Mouse (Mus musculus): ENCODE measurements around the gene Dnajc7. TPM values are rescaled to one million over a fixed set of nuclear protein-coding genes. Genes with fewer than 3 reads are reported as not detected.

The Dnajc7 gene
- polyA plus RNA-seq, 1 experiment from 2014 or later = 287 TPM

- Histone ChIP-seq H3K9ac (replicated peaks) (no peak overlapping the region), H3K36me3 (no peaks in the 10 kb centered on the region), H3K4me3 (replicated peaks) (no peak overlapping the region), H3K27ac (replicated peaks) (no peak overlapping the region), H3K4me1 (no peaks in the 10 kb centered on the region), H3K4me2 (no peak overlapping the region), H3K9me3 (replicated peaks) (no peaks in the 10 kb centered on the region), H3K27me3 (replicated peaks) (no peaks in the 10 kb centered on the region)
- ATAC-seq (ENCODE audit: low FRiP score) = no peak
- 89% methylated on average over 6 of the region's 6 CpGs for WGBS
Observed at GRCm38 (mm10) chr11:100564703-100565102, 55.3 kb downstream of the Dnajc7 start.

- no peak for ATAC-seq (ENCODE audit: low FRiP score)
- 80% methylated on average over 15 of the region's 15 CpGs for WGBS
Observed at GRCm38 (mm10) chr11:100564297-100564696, 55.7 kb downstream of the Dnajc7 start.

GRCm38 (mm10) chr11:100561748-100562147 lies 58.2 kb downstream of the Dnajc7 start:
- no peak overlapping the region for H3K27ac ChIP-seq (replicated peaks)
- H3K4me2 ChIP-seq = no peak overlapping the region
- no peaks in the 10 kb centered on the region for H3K9me3 ChIP-seq (replicated peaks)
- ATAC-seq (ENCODE audit: low FRiP score) = no peak
- no peaks in the 10 kb centered on the region for H3K36me3 ChIP-seq
- no peak overlapping the region for H3K4me3 ChIP-seq (replicated peaks)
- H3K9ac ChIP-seq (replicated peaks) = no peak overlapping the region
- WGBS = 65% methylated on average over 5 of the region's 5 CpGs
- no peaks in the 10 kb centered on the region for H3K27me3 ChIP-seq (replicated peaks)
- H3K4me1 ChIP-seq = no peaks in the 10 kb centered on the region

More at GRCm38 (mm10) chr11:100564297-100564696, 55.7 kb downstream of the Dnajc7 start:
- no peak overlapping the region for H3K4me3 ChIP-seq (replicated peaks)
- H3K9me3 ChIP-seq (replicated peaks) = no peaks in the 10 kb centered on the region
- no peaks in the 10 kb centered on the region for H3K27me3 ChIP-seq (replicated peaks)
- no peak overlapping the region for H3K27ac ChIP-seq (replicated peaks)
- H3K36me3 ChIP-seq = no peaks in the 10 kb centered on the region
- H3K4me2 ChIP-seq = no peak overlapping the region
- H3K9ac ChIP-seq (replicated peaks) = no peak overlapping the region
- H3K4me1 ChIP-seq = no peaks in the 10 kb centered on the region

GRCm38 (mm10) chr11:100559476-100559875 lies 60.5 kb downstream of the Dnajc7 start:
- 63% methylated on average over 7 of the region's 7 CpGs for WGBS
- no peak for ATAC-seq (ENCODE audit: low FRiP score)
- Histone ChIP-seq H3K4me2 (no peak overlapping the region), H3K36me3 (no peaks in the 10 kb centered on the region), H3K9ac (replicated peaks) (no peak overlapping the region), H3K4me3 (replicated peaks) (no peak overlapping the region), H3K9me3 (replicated peaks) (no peaks in the 10 kb centered on the region), H3K27me3 (replicated peaks) (no peaks in the 10 kb centered on the region), H3K27ac (replicated peaks) (no peak overlapping the region), H3K4me1 (peaks cover 2% of the 10 kb centered on the region; the same call in 1 of the 2 replicates)

GRCm38 (mm10) chr11:100557563-100557962 lies 62.4 kb downstream of the Dnajc7 start:
- WGBS = 81% methylated on average over 3 of the region's 3 CpGs
- Histone ChIP-seq H3K4me3 (replicated peaks) (no peak overlapping the region), H3K27ac (replicated peaks) (no peak overlapping the region), H3K36me3 (no peaks in the 10 kb centered on the region), H3K4me2 (no peak overlapping the region), H3K9ac (replicated peaks) (no peak overlapping the region), H3K9me3 (replicated peaks) (no peaks in the 10 kb centered on the region), H3K4me1 (peaks cover 2% of the 10 kb centered on the region; the same call in 1 of the 2 replicates), H3K27me3 (replicated peaks) (no peaks in the 10 kb centered on the region)
- ATAC-seq (ENCODE audit: low FRiP score) = no peak

- Histone ChIP-seq H3K4me1 (peaks cover 2% of the 10 kb centered on the region; the same call in 1 of the 2 replicates), H3K36me3 (no peaks in the 10 kb centered on the region), H3K4me2 (peak overlapping the region; percentile 36), H3K27ac (replicated peaks) (no peak overlapping the region), H3K9me3 (replicated peaks) (no peaks in the 10 kb centered on the region), H3K9ac (replicated peaks) (peak overlapping the region; percentile 30; the same call in 1 of the 2 replicates), H3K27me3 (replicated peaks) (no peaks in the 10 kb centered on the region), H3K4me3 (replicated peaks) (no peak overlapping the region)
- ATAC-seq (ENCODE audit: low FRiP score) = no peak
- 20% methylated on average over 11 of the region's 11 CpGs for WGBS
Observed at GRCm38 (mm10) chr11:100555583-100555982, 64.4 kb downstream of the Dnajc7 start.

GRCm38 (mm10) chr11:100552842-100553241 lies 67.1 kb downstream of the Dnajc7 start:
- WGBS = 77% methylated on average over 4 of the region's 4 CpGs

GRCm38 (mm10) chr11:100550101-100550500 lies 69.9 kb downstream of the Dnajc7 start:
- Histone ChIP-seq H3K9me3 (replicated peaks) (no peaks in the 10 kb centered on the region), H3K36me3 (no peaks in the 10 kb centered on the region), H3K9ac (replicated peaks) (no peak overlapping the region), H3K4me3 (replicated peaks) (no peak overlapping the region), H3K27ac (replicated peaks) (no peak overlapping the region), H3K4me2 (no peak overlapping the region), H3K4me1 (peaks cover 12% of the 10 kb centered on the region), H3K27me3 (replicated peaks) (no peaks in the 10 kb centered on the region)
- WGBS = 84% methylated on average over 6 of the region's 6 CpGs
- no peak for ATAC-seq (ENCODE audit: low FRiP score)

More at GRCm38 (mm10) chr11:100552842-100553241, 67.1 kb downstream of the Dnajc7 start:
- ATAC-seq (ENCODE audit: low FRiP score) = no peak
- Histone ChIP-seq H3K9ac (replicated peaks) (no peak overlapping the region), H3K36me3 (no peaks in the 10 kb centered on the region), H3K4me1 (peaks cover 2% of the 10 kb centered on the region; the same call in 1 of the 2 replicates), H3K27ac (replicated peaks) (no peak overlapping the region), H3K4me2 (no peak overlapping the region), H3K27me3 (replicated peaks) (no peaks in the 10 kb centered on the region), H3K9me3 (replicated peaks) (no peaks in the 10 kb centered on the region), H3K4me3 (replicated peaks) (no peak overlapping the region)

- Histone ChIP-seq H3K4me1 (peaks cover 15% of the 10 kb centered on the region), H3K4me3 (replicated peaks) (no peak overlapping the region)
- WGBS = 89% methylated on average over 8 of the region's 8 CpGs
Observed at GRCm38 (mm10) chr11:100549466-100549865, 70.5 kb downstream of the Dnajc7 start.

GRCm38 (mm10) chr11:100548141-100548540 lies 71.8 kb downstream of the Dnajc7 start:
- Histone ChIP-seq H3K4me3 (replicated peaks) (no peak overlapping the region), H3K4me1 (peaks cover 15% of the 10 kb centered on the region), H3K9ac (replicated peaks) (no peak overlapping the region), H3K9me3 (replicated peaks) (no peaks in the 10 kb centered on the region), H3K27ac (replicated peaks) (no peak overlapping the region), H3K36me3 (no peaks in the 10 kb centered on the region), H3K27me3 (replicated peaks) (no peaks in the 10 kb centered on the region), H3K4me2 (no peak overlapping the region)
- 83% methylated on average over 6 of the region's 6 CpGs for WGBS
- ATAC-seq (ENCODE audit: low FRiP score) = no peak

More at GRCm38 (mm10) chr11:100549466-100549865, 70.5 kb downstream of the Dnajc7 start:
- Histone ChIP-seq H3K9ac (replicated peaks) (no peak overlapping the region), H3K36me3 (no peaks in the 10 kb centered on the region), H3K27me3 (replicated peaks) (no peaks in the 10 kb centered on the region), H3K27ac (replicated peaks) (no peak overlapping the region), H3K4me2 (no peak overlapping the region), H3K9me3 (replicated peaks) (no peaks in the 10 kb centered on the region)
- ATAC-seq (ENCODE audit: low FRiP score) = no peak

GRCm38 (mm10) chr11:100546955-100547354 lies 73.0 kb downstream of the Dnajc7 start:
- Histone ChIP-seq H3K27ac (replicated peaks) (no peak overlapping the region), H3K9ac (replicated peaks) (no peak overlapping the region), H3K4me1 (peaks cover 15% of the 10 kb centered on the region), H3K36me3 (no peaks in the 10 kb centered on the region), H3K9me3 (replicated peaks) (no peaks in the 10 kb centered on the region), H3K27me3 (replicated peaks) (no peaks in the 10 kb centered on the region), H3K4me3 (replicated peaks) (no peak overlapping the region), H3K4me2 (no peak overlapping the region)
- ATAC-seq (ENCODE audit: low FRiP score) = no peak
- 92% methylated on average over 6 of the region's 6 CpGs for WGBS

- peak; percentile 35; the same call in 1 of the 2 replicates for ATAC-seq (ENCODE audit: low FRiP score)
- Histone ChIP-seq H3K27me3 (replicated peaks) (no peaks in the 10 kb centered on the region), H3K4me1 (peaks cover 15% of the 10 kb centered on the region), H3K4me2 (peak overlapping the region; percentile 88), H3K4me3 (replicated peaks) (peak overlapping the region; percentile 47), H3K9ac (replicated peaks) (peak overlapping the region; percentile 60), H3K9me3 (replicated peaks) (no peaks in the 10 kb centered on the region), H3K27ac (replicated peaks) (peak overlapping the region; percentile 77), H3K36me3 (no peaks in the 10 kb centered on the region)
- WGBS = 28% methylated on average over 7 of the region's 7 CpGs
Observed at GRCm38 (mm10) chr11:100545746-100546085, 74.3 kb downstream of the Dnajc7 start.
